Mouse (Mus musculus): ENCODE data around the gene Klk1. TPM values are rescaled to one million over a fixed set of nuclear protein-coding genes. Genes with fewer than 3 reads are reported as not detected.

Klk1 gene
- polyA plus RNA-seq, 1 experiment = 4,551 TPM

DNA sequence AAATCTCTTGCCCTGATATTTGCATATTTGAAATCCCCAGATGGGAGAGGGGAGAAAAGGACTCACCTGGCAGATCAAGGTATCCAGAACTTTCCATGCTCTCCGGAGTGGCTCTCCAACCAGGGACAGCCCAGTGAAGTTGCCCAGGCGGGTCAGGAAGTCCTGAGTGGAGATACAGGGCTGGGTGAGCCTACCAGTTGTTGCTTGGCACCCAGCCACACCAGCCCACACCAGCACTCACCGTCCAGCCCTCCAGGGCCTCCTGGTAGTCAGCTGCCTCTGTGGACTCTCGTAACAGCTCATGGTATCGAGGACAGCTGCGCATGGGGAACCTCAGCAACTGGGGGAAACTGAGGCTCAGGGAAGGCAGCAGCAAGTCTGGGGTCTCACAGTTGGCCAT lies 29.8 kb downstream of the Klk1 start:
- TF ChIP-seq CTCF (conservative IDR thresholded peaks at IDR 0.05; ENCODE audit: insufficient read depth, insufficient read length, low read depth, low read length) (no peak), POLR2A (IDR thresholded peaks at IDR 0.05; ENCODE audit: low read depth, low read length) (no peak)
- Histone ChIP-seq H3K27me3 (replicated peaks; ENCODE audit: control insufficient read depth, insufficient read depth, low read length) (no peaks in the 10 kb centered on the region), H3K4me3 (ENCODE audit: insufficient read depth, low read depth, low read length) (no peak overlapping the region), H3K36me3 (ENCODE audit: control insufficient read depth, insufficient read depth, low read length) (no peaks in the 10 kb centered on the region), H3K27ac (ENCODE audit: insufficient read depth, low read depth, low read length) (no peak overlapping the region), H3K4me1 (ENCODE audit: control insufficient read depth, insufficient read depth, low read length) (no peaks in the 10 kb centered on the region)
- DNase-seq = no peak
- 60% methylated on average over 6 of the region's 6 CpGs for WGBS

DNA sequence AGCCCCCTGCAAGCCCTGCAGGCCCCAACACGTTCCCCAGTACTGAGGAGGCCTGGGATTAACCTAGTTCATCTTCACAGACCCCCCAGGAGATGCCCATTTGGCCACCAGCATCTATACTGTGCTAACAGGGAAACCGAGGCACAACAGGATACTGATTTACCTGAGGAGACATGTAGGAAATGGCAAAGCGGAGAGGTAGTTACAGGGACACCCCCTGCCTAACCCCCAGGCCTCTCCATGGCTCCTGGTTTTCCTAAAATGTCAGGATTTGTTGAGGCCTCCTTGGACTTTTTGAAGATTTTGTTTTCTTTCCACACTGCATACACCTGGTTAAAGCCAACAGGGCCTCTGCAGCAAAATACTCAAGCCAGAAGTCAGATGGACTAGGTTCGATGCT lies 32.1 kb downstream of the Klk1 start, which contains the start of gene Acp4:
Acp4 (minus strand) TSS at position 101 of the 400 bp plus-strand sequence.
- Histone ChIP-seq H3K27ac (ENCODE audit: insufficient read depth, low read depth, low read length) (no peak within 1 kb of the TSS), H3K36me3 (ENCODE audit: control insufficient read depth, insufficient read depth, low read length) (no peaks in the 10 kb centered on the region), H3K27me3 (replicated peaks; ENCODE audit: control insufficient read depth, insufficient read depth, low read length) (no peaks in the 10 kb centered on the region), H3K4me3 (ENCODE audit: insufficient read depth, low read depth, low read length) (no peak within 1 kb of the TSS), H3K4me1 (ENCODE audit: control insufficient read depth, insufficient read depth, low read length) (no peaks in the 10 kb centered on the region)
- WGBS = 77% methylated on average over 4 of the region's 4 CpGs
- no peak for TF ChIP-seq POLR2A (IDR thresholded peaks at IDR 0.05; ENCODE audit: low read depth, low read length)
- TF ChIP-seq CTCF (conservative IDR thresholded peaks at IDR 0.05; ENCODE audit: insufficient read depth, insufficient read length, low read depth, low read length) = no peak
- no peak for DNase-seq

DNA sequence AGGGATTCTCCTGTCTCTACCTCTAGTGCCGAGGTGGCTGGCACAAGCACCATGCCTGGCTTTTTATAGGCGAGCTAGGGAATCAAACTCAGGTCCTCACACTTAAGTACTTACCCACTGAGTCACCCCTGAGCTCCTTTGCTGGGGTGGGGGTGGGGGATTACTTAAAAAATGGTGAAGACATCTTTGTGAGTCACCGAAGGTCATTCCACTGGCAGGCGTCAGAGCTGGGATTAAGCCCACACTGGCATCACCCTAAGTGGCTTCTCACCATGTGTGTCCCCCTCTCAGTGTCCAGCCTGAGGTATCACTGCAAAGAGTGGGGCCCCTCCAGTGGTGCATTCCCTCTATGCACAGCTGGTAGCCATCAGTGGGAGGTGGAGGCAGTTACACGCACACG lies 35.2 kb downstream of the Klk1 start:
- Histone ChIP-seq H3K4me1 (ENCODE audit: control insufficient read depth, insufficient read depth, low read length) (no peaks in the 10 kb centered on the region), H3K4me3 (ENCODE audit: insufficient read depth, low read depth, low read length) (no peak overlapping the region), H3K27ac (ENCODE audit: insufficient read depth, low read depth, low read length) (no peak overlapping the region), H3K36me3 (ENCODE audit: control insufficient read depth, insufficient read depth, low read length) (no peaks in the 10 kb centered on the region), H3K27me3 (replicated peaks; ENCODE audit: control insufficient read depth, insufficient read depth, low read length) (no peaks in the 10 kb centered on the region)
- DNase-seq = no peak
- no peak for TF ChIP-seq CTCF (conservative IDR thresholded peaks at IDR 0.05; ENCODE audit: insufficient read depth, insufficient read length, low read depth, low read length)
- TF ChIP-seq POLR2A (IDR thresholded peaks at IDR 0.05; ENCODE audit: low read depth, low read length) = no peak
- 84% methylated on average over 6 of the region's 6 CpGs for WGBS

DNA sequence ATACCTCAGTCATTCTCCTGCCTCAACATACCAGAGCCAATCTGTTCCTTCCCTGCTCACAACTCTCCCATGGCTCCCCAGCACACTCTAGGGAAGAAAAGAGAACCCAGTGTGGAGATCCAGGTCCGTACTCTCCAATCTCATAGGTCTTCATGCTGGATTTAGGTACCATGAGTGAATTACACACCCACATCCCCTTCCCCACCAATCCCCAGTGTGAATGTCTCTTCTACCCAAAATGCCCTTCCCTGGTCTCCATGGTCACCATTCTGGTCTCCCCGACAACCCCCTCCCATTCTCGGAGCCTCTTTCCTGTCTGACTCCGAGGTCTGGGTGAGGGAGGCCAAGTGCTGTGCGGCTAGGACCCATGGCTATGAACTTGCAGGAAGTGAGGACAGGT lies 36.0 kb downstream of the Klk1 start, which contains the start of gene Gm15517:
Gm15517 (plus strand) TSS at position 301 of the 400 bp plus-strand sequence.
- Histone ChIP-seq H3K27me3 (replicated peaks; ENCODE audit: control insufficient read depth, insufficient read depth, low read length) (no peaks in the 10 kb centered on the region), H3K27ac (ENCODE audit: insufficient read depth, low read depth, low read length) (no peak within 1 kb of the TSS), H3K4me1 (ENCODE audit: control insufficient read depth, insufficient read depth, low read length) (no peaks in the 10 kb centered on the region), H3K4me3 (ENCODE audit: insufficient read depth, low read depth, low read length) (no peak within 1 kb of the TSS), H3K36me3 (ENCODE audit: control insufficient read depth, insufficient read depth, low read length) (no peaks in the 10 kb centered on the region)
- DNase-seq = no peak
- 59% methylated on average over 5 of the region's 5 CpGs for WGBS
- TF ChIP-seq POLR2A (IDR thresholded peaks at IDR 0.05; ENCODE audit: low read depth, low read length) (no peak), CTCF (conservative IDR thresholded peaks at IDR 0.05; ENCODE audit: insufficient read depth, insufficient read length, low read depth, low read length) (no peak)

DNA sequence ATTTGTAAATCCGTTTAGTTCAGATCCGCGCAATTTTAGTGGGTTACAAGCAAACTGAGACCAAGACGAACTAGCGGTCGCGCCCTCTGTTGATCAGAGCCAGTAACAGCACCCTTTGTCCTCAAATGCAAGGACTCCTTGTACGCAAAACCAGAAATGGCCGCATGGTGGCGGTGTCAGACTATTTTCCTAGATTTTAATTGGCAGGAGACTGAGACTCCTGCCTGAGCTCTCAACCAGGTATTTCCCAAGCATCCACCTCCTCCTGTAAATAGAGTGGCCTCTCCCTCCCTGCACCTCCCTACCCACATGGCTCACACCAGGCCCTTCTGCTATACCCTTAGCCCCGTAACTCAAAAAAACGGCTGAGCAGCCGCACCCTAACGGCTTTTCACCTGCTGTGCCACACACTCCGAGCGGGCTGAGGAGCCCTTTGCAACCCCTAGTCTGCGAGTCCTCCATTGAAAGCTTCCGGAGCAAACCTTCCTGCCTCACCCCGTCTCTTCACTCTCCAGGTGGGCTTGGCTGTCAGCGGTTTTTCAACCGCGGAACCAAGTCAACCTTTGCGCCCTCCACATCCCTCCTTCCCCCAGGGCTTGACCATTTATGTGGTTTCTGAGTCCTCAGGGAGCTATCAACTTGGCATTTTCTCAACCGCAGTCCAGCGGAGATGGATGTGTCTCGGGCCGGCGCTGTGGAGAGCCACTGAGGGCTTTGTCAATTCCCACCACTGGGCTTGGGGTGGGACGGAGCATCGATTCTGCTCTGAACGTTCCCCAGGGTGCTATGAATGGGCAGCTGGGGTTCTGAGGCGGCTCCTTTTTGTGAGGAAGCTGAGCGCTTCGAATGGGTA lies 37.9 kb downstream of the Klk1 start:
- no peaks in the 10 kb centered on the region for H3K4me1 ChIP-seq (ENCODE audit: control insufficient read depth, insufficient read depth, low read length)
- no peak overlapping the region for H3K27ac ChIP-seq (ENCODE audit: insufficient read depth, low read depth, low read length)
- H3K4me3 ChIP-seq (ENCODE audit: insufficient read depth, low read depth, low read length) = no peak overlapping the region
- 4% methylated on average over 34 of the region's 34 CpGs for WGBS
- TF ChIP-seq POLR2A (IDR thresholded peaks at IDR 0.05; ENCODE audit: low read depth, low read length) = no peak
- peak; percentile 100; the same call in 1 of the 2 replicates for TF ChIP-seq CTCF (conservative IDR thresholded peaks at IDR 0.05; ENCODE audit: insufficient read depth, insufficient read length, low read depth, low read length)
- no peaks in the 10 kb centered on the region for H3K27me3 ChIP-seq (replicated peaks; ENCODE audit: control insufficient read depth, insufficient read depth, low read length)
- no peaks in the 10 kb centered on the region for H3K36me3 ChIP-seq (ENCODE audit: control insufficient read depth, insufficient read depth, low read length)
- DNase-seq = peak; percentile 95

DNA sequence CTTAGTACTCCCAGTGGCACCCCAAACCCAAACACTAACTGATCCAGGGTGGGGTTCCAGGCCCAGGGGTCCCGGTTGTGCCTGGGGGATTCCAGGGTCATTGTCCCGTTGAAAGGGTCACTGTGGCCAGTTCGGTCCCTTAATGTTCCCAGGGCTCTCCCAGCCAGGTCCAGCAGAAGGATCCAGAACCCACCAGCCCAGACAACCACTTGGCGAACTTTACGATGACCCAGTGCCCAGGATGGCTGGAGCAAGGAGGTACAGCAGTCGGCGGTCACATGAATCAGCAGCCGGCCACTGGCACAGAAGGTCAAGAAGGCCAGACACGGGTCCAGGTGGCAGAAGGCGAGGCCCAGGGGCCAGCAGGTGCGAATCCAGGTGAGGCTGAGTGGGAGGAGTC lies 43.0 kb downstream of the Klk1 start:
- no peaks in the 10 kb centered on the region for H3K4me1 ChIP-seq (ENCODE audit: control insufficient read depth, insufficient read depth, low read length)
- H3K36me3 ChIP-seq (ENCODE audit: control insufficient read depth, insufficient read depth, low read length) = no peaks in the 10 kb centered on the region
- no peak overlapping the region for H3K4me3 ChIP-seq (ENCODE audit: insufficient read depth, low read depth, low read length)
- no peak for DNase-seq
- TF ChIP-seq CTCF (conservative IDR thresholded peaks at IDR 0.05; ENCODE audit: insufficient read depth, insufficient read length, low read depth, low read length) (no peak), POLR2A (IDR thresholded peaks at IDR 0.05; ENCODE audit: low read depth, low read length) (no peak)
- no peak overlapping the region for H3K27ac ChIP-seq (ENCODE audit: insufficient read depth, low read depth, low read length)
- H3K27me3 ChIP-seq (replicated peaks; ENCODE audit: control insufficient read depth, insufficient read depth, low read length) = no peaks in the 10 kb centered on the region
- WGBS = 73% methylated on average over 11 of the region's 11 CpGs

DNA sequence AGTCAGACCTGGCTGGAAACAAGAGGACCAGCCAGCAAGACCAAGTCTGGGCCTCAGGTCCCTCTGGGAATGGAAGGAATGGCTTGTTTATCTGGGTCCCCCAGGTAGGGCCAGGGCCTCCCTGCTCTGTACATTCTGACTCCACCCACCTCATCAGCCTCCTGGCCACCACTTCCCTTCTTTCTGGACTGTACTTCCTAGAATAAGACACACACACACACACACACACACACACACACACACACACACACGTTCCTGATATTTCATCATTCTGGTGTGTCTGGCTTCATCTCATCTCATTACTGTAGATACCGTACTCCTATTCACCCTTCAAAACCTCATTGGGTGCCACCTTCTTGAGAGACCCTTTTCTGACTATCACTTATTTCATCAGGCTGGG lies 44.2 kb downstream of the Klk1 start:
- no peak overlapping the region for H3K27ac ChIP-seq (ENCODE audit: insufficient read depth, low read depth, low read length)
- no peaks in the 10 kb centered on the region for H3K27me3 ChIP-seq (replicated peaks; ENCODE audit: control insufficient read depth, insufficient read depth, low read length)
- no peak for DNase-seq
- WGBS = 86% methylated on average over 2 of the region's 2 CpGs
- H3K36me3 ChIP-seq (ENCODE audit: control insufficient read depth, insufficient read depth, low read length) = no peaks in the 10 kb centered on the region
- H3K4me3 ChIP-seq (ENCODE audit: insufficient read depth, low read depth, low read length) = no peak overlapping the region
- no peak for TF ChIP-seq POLR2A (IDR thresholded peaks at IDR 0.05; ENCODE audit: low read depth, low read length)
- TF ChIP-seq CTCF (conservative IDR thresholded peaks at IDR 0.05; ENCODE audit: insufficient read depth, insufficient read length, low read depth, low read length) = no peak
- no peaks in the 10 kb centered on the region for H3K4me1 ChIP-seq (ENCODE audit: control insufficient read depth, insufficient read depth, low read length)
